Mouse (Mus musculus): Measurements from ENCODE around the gene Lbx2.

DNA sequence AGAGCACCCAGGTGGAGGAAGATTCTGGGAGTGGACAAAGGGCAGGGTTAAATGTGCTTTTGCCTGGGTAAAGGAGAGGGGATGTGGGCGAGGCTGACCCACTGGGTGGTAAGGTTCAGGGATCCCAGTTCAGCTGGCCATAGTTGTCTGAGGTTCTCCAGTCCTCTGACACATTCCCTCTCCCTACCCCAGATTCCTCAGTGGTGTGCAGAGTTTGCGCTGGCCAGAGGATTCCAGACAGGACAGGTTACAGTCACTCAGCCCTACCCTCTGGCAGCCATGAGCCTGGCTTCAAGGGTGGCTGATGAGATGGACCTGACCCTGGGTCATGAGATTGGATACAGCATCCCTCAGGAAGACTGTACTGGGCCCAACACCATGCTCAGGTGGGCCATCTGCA lies 27.4 kb upstream of the Lbx2 start:
- TF ChIP-seq USF1 (IDR thresholded peaks at IDR 0.05; ENCODE audit: low read depth) (no peak), POLR2AphosphoS2 (IDR thresholded peaks at IDR 0.05; ENCODE audit: insufficient read length, low read depth) (peak; percentile 56)
